Mouse (Mus musculus) frontal cortex, adult (tissue): Measurements from ENCODE around the gene Phkg1.
"Not testable (repeated sequence)": the region's sequence is repeated elsewhere in the genome, so short reads cannot be mapped to it uniquely, and the experiment has no call there.

ENCODE experiments used
- ATAC-seq: cut with Nextera tagmentation; 2 replicates; pipeline ENCODE4 v1.9.2; 2017; ENCODE audit warnings: mild to moderate bottlenecking, moderate library complexity, mixed read lengths; ENCODE audit not compliant: low TSS enrichment

Gene Phkg1

DNA sequence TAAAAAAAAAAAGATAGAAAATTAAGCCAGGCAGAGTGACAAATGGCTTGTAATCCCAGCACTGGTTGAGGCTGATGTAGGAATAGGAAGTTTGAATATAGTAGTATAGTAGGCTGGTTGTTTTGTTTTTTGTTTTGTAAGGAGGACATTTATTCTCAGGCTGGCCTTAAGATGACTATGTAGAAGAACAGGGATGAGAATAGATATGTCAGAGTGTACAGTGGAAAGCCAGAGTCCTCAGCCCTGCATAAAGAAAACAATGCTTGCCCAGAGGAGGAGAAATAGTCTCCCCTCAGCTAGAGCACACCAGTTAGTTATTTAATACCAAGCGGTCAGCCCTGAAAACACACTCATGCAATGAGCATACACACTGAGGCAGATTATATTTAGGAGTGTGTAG lies at the start of gene Phkg1:
TSS of gene Phkg1 (minus strand) at position 101 of the 400 bp plus-strand sequence.
- ATAC-seq = no peak

DNA sequence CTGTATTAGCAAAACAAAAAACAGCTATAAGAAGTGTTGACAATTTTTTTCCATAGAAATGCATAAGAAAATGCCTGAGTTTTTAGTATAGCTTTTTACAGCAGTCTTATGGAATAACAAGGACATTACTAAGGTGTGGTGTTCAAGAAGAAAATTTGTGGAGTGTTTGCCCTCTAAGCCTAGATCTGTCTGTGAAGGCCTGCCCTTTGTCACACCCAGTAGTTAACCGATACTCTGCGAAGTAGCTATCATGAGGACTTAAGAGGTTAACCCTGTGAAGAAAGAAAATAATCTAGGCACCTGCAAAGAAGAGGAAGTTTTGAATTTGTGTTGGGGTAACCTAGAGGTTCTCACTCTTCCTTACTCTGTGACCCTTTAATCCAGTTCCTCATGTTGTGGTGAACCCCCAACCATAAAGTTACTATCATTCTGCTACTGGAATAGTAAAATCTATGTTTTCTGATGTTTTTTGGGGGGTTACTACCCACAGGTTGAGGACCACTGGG lies 49.2 kb upstream of the Phkg1 start:
- no peak for ATAC-seq

DNA sequence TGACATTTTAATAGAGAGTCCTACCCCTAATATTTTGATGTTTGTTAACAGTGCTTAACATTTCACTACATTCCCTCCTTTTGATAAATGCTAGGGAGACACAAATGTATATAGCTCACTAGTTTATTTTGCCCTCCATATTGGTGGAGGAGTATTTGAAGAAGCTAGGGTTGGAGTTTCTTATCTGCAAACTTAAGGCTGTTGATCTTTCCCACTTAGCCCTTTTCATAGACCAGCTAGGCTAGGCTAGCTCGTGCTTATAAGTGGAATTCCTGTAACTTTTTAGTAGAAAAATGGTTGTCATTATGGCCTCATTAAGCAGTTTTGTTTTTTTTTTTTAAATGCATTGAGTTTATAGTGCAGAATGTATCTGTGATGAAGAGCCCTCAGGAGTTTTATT lies 45.1 kb upstream of the Phkg1 start:
- no peak for ATAC-seq

DNA sequence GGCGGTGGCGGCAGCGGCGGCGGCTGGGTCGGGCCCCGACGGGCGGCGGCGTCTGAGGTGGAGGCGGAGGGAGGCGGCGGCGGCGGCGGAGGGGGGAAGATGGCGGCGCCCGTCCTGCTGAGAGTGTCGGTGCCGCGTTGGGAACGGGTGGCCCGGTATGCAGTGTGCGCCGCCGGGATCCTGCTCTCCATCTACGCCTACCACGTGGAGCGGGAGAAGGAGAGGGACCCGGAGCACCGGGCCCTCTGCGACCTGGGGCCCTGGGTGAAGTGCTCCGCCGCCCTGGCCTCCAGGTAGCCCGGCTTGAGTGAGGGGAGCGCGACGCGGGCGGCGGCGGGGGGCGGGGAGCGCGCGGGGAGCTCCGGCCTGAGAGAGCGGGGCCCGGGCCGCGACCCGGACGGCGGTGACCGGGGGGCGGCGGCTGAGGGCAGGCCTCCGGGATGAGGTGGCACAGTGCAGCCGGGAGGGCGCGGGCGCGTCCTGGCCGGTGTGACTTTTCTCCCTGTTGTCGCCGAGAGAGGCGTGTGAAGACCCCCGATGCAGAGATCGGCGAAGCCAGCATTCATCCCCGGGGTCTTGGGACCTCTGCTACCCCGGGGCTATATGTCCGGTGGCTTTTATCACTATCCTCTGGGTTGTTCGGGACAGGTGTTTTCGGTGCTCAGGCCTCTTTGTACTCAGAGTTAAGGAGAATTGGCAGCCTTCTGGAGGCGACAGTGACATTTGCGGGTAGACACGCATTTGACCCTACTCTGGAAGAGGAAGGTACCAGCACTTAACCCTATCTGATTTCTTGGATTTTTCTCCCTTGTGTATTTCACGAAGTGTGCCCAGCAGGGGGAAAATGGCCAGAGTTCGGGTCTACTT lies 44.0 kb upstream of the Phkg1 start:
- peak; percentile 5; the same call in 1 of the 2 replicates for ATAC-seq

DNA sequence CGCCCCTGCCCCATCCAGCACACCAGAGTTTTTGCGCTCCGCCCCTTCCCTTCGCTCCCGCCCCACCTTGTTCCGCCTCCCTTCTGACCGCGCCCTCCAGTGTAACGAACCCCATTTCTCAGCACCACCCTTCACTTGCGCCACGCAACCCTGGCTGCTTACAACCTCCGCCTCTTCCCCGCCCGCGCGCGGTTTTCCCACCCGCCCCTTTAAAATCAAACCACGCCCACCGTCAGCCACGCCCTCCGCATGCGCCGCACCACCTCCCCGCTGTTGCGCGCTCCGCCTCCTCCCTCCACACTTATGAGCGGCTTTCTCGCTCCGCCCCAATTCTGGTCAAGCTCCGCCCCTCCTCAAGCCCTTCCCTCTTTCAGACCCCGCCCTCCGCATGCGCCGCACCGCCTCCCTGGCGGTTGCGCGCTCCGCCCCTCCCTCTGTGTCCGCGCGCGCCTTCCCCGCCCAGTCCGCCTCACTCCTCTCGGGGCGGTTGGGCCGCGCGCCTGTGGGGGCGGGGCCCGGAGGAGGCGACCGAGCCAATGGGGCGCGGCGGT lies 43.2 kb upstream of the Phkg1 start, which contains the start of gene Vkorc1l1:
TSS of gene Vkorc1l1 (plus strand) at position 476 of the 551 bp plus-strand sequence.
- ATAC-seq = peak; percentile 91

DNA sequence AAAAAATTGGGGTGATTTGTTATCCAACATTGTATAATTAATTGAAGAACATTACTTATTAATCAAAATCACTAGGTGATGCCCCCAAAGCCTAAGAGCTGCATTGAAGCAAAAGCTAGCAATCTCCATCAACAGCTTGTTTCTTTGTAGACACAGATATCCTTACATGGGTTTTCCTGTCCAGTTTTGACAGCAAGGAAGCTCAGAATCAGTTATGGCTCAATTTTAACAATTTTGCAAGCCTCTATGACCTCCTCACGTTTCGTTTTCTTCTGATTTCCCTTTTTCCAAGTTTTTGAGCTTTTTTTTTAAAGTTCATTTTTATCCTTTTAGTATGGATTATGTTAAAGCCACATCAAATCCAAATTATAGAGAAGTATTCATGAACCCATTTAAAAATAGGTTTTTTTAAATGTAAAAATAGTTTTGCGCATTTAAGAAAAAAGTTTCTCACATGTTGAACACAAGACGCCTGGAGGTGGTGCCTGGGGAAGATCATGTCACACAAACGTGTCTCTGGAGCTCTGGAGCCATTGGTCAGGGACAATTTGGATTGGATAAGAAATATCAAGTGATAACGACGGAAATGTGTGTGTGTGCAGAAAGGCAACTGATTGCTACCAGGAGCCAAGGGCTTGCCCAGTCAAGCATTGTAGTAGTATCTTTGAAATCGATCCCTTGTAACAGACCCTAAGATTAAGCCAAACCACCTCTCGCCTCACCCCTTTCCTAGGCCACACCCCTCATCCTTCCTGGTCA lies 42.6 kb upstream of the Phkg1 start:
- ATAC-seq = peak; percentile 61

DNA sequence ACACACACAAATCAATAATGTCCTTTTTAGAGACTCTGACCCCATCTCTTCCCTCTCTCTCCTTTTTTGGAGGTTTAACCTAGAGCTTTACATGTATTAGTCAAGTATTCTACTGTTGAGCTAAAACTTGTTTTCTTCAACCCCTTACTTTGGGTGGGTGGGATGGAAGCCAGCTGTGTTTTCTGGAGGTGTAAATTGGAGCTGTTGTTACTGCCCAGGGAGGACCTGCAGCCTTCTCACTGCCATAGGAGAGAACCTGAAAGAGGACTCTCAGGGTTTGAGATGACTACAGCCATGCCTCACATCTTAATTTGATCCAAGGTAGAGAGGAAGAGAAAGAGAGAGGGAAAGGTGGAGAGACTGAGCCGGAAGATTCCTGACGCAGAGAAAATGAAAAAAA lies 41.9 kb upstream of the Phkg1 start:
- ATAC-seq = no peak

DNA sequence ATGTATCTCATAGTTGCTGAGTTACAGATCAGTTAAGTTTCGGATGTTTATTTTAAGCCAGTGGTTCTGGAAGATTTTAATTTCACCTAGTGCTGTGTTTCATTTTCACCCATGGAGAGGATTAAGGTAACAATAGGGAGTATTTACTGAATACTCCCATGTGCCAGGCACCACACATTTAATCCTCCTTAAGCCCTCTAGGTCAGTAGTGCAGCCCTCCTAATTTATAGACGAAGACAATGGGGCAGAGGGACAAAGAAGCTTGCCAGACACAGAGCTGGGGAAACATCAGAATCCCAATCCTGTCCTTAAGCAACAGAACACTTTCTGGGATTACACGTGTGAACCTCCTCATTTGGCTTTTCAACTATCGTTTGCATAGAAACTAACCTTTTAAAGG lies 38.6 kb upstream of the Phkg1 start:
- no peak for ATAC-seq

DNA sequence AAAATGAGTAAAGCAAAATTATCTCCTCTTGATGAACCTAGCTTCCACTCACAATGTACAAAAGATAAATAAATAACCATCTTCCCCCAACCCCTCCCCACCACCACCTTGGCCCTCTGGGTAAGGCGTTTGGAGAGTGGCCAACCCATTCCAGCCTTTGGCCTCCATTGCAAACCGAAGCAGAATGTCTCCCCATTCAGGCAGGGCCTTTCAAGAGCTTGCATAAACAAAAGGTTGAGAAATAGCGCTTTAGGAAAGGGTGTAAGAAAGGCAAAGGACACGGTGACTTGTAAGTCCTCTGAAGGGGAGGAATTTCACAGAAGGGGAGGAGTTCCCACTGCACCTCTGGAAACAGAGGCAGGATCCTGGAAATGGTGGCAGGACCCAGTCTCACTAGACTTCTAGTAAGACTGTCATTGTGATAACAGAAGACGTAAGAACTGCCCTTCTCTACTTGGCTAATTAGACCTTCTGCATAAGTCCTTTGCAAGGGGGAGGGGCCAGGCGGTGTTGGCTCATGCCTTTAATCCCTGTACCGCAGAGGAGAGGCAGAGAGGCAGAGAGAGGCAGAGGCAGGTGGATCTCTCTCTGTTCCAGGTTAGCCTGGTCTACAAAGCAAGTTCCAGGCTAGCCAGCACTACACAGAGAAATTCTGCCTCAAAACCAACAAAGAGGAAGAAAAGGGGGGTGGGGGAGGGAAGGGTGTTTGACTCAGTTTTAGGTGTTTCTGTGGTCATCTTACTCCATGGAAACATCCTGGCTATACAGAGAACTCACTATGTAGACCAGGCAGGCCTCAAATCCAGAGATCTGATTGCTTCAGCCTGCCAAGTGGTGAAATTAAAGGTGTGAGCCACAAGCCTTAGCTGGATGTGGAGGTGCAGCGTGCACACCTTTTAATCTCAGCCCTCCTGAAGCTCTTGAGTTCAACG lies 31.8 kb upstream of the Phkg1 start:
- no peak for ATAC-seq

DNA sequence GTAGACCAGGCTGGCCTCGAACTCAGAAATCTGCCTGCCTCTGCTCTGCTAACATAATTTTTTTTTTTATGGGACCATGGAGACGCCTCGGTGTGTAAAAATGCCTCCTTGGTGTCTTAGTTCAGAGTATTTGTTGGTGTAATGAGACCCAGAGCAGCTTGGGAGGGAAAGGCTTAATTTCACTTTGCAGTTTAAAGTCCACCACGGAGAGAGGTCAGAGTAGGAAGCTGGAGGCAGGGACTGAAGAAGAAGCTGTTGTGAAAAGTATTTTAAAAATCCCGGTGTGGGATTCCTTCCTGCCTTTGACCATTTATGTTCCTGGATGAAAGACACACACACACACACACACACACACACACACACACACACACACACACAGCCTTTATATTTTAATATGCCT lies 27.6 kb upstream of the Phkg1 start:
- no peak for ATAC-seq

DNA sequence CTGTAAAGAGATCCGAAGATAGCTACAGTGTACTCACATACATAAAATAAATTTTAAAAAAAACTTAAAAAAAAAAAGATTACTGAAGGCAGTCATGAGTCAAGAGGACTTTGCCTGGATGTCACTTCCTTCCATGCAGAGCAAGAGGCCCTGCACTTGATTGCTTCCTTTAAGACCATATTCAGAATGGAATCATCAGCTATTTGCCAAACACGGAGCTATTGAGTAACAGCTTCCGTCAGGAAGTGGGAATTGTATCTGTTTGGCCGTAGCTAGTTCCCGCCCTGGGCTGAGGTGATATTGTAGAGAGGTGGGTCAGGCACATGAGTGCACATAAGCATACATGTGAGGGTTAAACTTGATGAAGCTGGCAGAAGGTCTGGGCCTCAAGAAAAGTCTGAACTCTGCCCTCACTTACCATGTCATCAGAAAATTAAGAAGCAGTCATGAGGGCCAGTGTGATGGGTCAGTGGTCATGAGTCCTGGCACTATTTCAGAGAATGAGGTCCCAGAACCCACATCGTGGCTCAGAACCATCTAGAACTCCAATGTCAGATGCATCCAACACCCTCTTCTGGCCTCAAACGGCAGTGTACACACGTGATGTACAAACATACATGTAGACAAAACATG lies 26.6 kb upstream of the Phkg1 start:
- ATAC-seq = no peak

DNA sequence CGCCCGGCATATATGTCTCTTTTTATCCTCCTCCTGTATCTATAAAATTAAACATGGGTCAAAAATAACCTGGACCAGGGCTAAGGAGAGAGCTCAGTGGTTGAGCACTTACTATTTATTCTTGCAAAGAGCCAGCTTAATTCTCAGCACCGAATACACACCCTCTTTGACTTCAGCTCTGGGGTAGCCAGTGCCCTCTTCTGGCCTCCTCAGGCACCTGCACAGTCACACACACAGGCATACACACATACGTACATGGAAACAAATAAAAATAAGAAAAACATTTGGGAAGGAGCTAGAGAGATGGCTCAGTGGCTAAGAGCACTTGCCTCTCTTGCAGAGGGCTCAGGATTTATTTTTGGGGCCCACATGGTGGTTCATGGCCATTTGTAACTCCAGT lies 23.6 kb upstream of the Phkg1 start:
- no peak for ATAC-seq

DNA sequence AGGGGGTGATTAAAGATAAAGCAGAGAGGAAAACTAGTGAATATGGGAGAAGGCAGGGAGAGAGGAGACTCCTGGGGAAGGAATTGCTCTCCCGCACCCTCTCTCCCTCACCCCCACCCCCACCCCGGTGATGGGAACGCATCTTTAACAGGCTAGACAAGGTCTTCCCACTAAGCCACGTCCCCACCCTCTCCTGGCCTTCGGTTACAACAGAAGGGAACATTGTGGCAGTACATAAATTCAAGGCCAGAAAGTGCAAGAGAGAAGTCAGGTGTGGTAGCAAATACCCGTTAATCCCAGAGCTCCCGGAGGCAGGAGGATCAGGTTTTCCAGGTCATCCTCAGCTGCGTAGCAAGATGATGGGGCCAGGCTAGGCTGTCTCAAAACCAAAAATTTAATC lies 21.0 kb upstream of the Phkg1 start:
- ATAC-seq = no peak

DNA sequence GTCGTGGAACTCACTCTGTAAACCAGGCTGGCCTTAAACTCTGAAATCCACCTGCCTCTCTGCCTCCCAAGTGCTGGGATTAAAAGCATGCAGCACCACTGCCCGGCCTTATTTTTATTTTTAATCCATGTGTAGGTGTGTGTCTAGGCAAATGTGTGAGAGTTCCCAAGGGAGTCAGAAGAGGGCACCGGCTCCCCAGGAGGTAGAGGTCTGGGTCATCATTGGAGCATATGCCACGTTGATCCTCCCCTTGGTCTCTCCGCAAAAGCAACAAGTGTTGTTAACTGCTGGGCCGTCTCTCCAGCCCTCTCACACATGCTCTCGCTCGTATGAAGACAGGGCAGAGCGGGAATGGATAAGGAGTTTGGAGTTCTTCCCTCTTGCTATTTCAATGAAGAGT lies 20.4 kb upstream of the Phkg1 start:
- no peak for ATAC-seq

DNA sequence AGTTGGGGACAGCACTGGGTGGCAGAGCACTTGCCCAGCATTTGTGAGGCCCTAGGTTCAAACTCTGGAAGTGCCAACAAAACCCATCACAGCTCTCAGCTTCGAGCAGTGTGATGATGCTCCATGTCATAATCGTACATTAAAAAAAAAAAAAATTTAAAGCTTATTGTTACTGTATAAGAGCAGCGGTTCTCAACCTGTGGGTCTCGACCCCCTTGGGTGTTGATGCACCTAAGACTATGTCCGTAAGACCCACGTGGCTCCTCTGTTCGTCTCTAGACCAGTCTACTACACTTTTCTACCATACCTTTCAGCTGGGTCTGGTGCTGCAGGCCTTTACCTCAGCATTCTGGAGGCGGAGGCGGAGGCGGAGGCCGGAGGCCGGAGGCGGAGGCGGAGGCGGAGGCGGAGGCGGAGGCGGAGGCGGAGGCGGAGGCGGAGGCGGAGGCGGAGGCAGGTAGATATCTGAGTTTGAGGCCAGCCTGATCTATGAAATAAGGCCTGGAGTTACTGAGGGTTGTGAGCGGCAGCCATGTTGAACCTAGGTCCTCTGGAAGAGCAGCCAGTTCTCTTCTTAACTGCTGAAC lies 19.8 kb upstream of the Phkg1 start:
- ATAC-seq = no peak

DNA sequence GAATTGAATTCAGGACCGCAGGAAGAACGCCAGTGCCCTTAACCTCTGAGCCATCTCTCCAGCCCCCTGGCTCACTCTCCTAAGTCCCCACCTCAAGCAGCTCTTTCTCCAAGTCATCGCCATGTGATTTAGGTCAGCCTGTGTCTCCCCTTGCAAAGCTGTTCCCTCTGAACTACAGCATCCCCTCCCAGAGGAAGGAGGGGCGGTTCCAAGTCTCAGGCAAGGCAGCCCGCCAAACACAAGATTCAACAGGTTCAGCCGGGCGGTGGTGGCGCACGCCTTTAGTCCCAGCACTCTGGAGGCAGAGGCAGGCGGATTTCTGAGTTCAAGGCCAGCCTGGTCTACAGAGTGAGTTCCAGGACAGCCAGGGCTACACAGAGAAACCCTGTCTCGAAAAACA lies 17.1 kb upstream of the Phkg1 start:
- ATAC-seq = not testable (repeated sequence)

DNA sequence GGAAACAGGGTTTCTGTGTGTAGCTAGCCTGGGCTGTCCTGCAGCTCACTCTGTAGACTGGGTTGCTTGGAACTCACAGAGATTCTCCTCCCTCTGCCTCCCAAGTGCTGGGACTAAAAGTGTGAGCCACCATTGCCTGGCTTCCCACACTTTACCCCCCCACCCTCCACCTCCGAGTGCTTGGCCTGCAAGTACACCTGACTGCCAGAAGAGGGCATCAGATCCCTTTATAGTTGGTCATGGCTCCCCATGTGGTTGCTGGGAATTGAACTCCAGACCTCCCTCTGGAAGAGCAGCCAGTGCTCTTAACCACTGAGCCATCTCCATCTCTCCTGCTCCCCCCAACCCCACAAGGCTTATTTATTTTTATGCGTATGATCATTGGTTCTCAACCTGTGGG lies 15.7 kb upstream of the Phkg1 start:
- no peak; the same call in 1 of the 2 replicates for ATAC-seq

DNA sequence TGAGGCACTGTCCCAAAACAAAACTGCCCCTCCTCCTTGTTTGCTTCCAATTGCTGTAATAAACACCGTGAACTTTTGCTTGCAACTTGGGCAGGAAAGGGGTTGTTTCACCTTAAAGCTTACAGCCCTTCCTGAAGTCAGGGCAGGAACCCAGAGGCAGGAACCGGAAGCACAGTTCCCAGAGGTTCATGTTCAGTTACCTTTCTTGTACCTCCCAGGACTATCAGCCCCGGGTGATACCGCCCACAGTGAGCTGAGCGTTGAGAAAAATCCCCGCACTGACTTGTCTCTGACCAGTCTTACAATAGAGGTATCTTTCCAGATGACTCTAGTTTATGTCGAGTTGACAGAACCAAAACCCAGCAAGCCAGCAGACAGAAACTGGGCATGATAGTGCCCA lies 11.2 kb upstream of the Phkg1 start:
- no peak for ATAC-seq

DNA sequence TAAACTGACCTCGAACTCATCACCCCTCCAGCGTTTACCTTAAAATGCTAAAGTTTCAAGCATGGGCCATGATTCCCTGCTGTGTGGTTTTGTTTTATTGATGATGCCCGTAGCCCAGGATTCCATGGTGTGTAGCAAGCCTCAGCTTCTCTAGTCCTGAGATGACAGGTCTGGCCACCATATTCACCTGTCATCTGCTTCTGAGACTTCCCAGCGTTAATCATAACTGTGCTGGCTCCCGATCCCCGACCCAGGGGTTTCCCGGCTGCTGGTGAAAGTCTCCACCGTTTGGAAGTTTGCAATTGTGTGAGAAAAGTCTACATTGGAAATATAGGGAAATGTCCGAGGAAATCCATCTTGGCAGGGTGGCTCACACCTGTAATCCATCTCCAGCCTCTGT lies 10.8 kb upstream of the Phkg1 start:
- ATAC-seq = no peak

DNA sequence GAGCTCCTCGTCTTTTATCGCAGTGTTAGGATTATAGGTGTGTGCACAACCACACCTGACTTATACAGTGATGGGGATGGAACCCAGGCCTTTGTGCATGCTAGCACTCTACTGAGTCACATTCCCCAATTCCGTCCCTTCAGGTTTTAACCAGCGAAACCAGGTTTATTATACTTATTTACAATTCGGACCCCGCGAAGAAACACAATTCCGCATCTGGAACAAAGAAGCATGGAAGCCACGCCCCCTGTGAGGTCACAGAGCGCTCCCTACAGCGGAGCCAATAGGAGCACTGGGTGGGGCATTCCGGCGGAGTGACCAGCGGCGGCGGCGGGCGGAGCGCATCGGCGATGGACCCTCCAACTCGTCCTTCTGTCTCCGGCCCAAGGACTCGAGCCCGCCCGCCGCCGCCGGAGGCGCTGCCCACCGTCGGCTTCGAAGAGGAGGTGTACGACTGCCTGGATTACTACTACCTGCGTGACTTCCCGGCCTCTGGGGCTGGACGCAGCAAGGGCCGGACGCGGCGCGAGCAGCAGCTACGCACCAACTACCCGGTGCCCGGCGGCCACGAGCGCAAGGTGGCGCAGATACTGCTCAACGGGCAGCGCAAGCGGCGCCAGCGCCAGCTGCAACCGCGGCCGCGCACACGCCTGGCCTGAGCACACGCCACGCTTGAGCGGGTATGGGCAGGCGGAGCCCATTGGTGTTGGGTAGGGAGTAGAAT lies 10.1 kb upstream of the Phkg1 start, which contains the start of gene Nupr1l:
TSS of gene Nupr1l (plus strand) at position 299 of the 724 bp plus-strand sequence.
- ATAC-seq = peak; percentile 97
